10 mouse cellular contexts compared by ENCODE assay signal in genomic region chr4:148337890-148338880, GRCm38 (mm10). TPM values are rescaled to one million over a fixed set of nuclear protein-coding genes. Genes with fewer than 3 reads are reported as not detected.
A peak's percentile ranks its signal among the peaks of the same experiment; 100 is the strongest.
DNase-seq lines count a peak whose midpoint lies in the region; ATAC-seq and TF ChIP-seq lines count a peak whose summit lies in the region.
"Had no signal": no experiment of that assay in that cellular context is flagged by ENCODE, and none has a peak within 500 bp of the region (broad histone marks: within the 10 kb centered on the region; RNA-seq: fewer than 3 reads in every experiment).

No protein-coding gene starts in this region.

- no peaks in the 10 kb centered on the region for H3K36me3 ChIP-seq in hindbrain, embryonic 10.5 days
- no peaks in the 10 kb centered on the region for H3K36me3 ChIP-seq in hindbrain, embryonic 14.5 days (replicated peaks; ENCODE audit: control insufficient read depth, insufficient read depth)
- H3K36me3 ChIP-seq: limb, embryonic 12.5 days had no signal

- peak; percentile 40 for DNase-seq in hindbrain, embryonic 10.5 days (ENCODE audit: low spot score)
- DNase-seq in hindbrain, embryonic 14.5 days (ENCODE audit: low spot score), result no peak
- peak; percentile 51 for DNase-seq in right cerebral cortex, postnatal 14 days
- DNase-seq in right cerebral cortex, postnatal 36 days (ENCODE audit: low spot score in 2 of 2), result no peak
- no peak for DNase-seq in gastrocnemius, postnatal 14 days
- no peak for DNase-seq in urinary bladder, postnatal 36 days (ENCODE audit: low spot score in 2 of 2)
- no peak for DNase-seq in yolk sac, embryonic 10.5 days (ENCODE audit: low spot score)

- TF ChIP-seq CTCF in embryonic fibroblast, embryonic 13.5 days (IDR thresholded peaks at IDR 0.05; ENCODE audit: borderline replicate concordance, insufficient read depth, low read length), result peak; percentile 41; the same call in 1 of the 2 replicates

- no peak for TF ChIP-seq POLR2A in embryonic fibroblast, embryonic 13.5 days (IDR thresholded peaks at IDR 0.05; ENCODE audit: low read depth, low read length)

- H3K9ac ChIP-seq in hindbrain, embryonic 14.5 days, result no peak overlapping the region
- H3K9ac ChIP-seq: limb, embryonic 12.5 days had no signal

- no peak overlapping the region for H3K4me3 ChIP-seq in hindbrain, embryonic 10.5 days
- no peak overlapping the region for H3K4me3 ChIP-seq in hindbrain, embryonic 14.5 days (replicated peaks; ENCODE audit: low read length)
- H3K4me3 ChIP-seq in embryonic fibroblast, embryonic 13.5 days (ENCODE audit: insufficient read depth, low read length), result no peak overlapping the region
- H3K4me3 ChIP-seq: limb, embryonic 12.5 days had no signal

- H3K27me3 ChIP-seq in hindbrain, embryonic 10.5 days (ENCODE audit: insufficient read depth, poor library complexity, severe bottlenecking), result no peaks in the 10 kb centered on the region
- no peaks in the 10 kb centered on the region for H3K27me3 ChIP-seq in hindbrain, embryonic 14.5 days (ENCODE audit: control insufficient read depth, insufficient read depth, low read length)
- H3K27me3 ChIP-seq: limb, embryonic 12.5 days had no signal

- no peaks in the 10 kb centered on the region for H3K9me3 ChIP-seq in hindbrain, embryonic 10.5 days
- H3K9me3 ChIP-seq in hindbrain, embryonic 14.5 days (ENCODE audit: control insufficient read depth, low read length), result no peaks in the 10 kb centered on the region
- H3K9me3 ChIP-seq: limb, embryonic 12.5 days had no signal

- ATAC-seq in hindbrain, embryonic 14.5 days (ENCODE audit: low FRiP score), result no peak

- WGBS in hindbrain, embryonic 10.5 days, result 69% methylated on average over 13 of the region's 13 CpGs
- 58% methylated on average over 13 of the region's 13 CpGs for WGBS in hindbrain, embryonic 14.5 days

- H3K4me2 ChIP-seq in hindbrain, embryonic 14.5 days (replicated peaks), result no peak overlapping the region
- H3K4me2 ChIP-seq: limb, embryonic 12.5 days had no signal

- H3K27ac ChIP-seq in hindbrain, embryonic 10.5 days, result no peak overlapping the region
- H3K27ac ChIP-seq in hindbrain, embryonic 14.5 days, result no peak overlapping the region
- H3K27ac ChIP-seq in embryonic fibroblast, embryonic 13.5 days (ENCODE audit: insufficient read depth, low read length), result no peak overlapping the region
- H3K27ac ChIP-seq: limb, embryonic 12.5 days had no signal

- intact Hi-C loops in gastrocnemius, postnatal 14 days (cut with DNase I; ENCODE audit: low total_unique reads), result no loop called here

- peaks cover 7% of the 10 kb centered on the region; the same call in 1 of the 2 replicates for H3K4me1 ChIP-seq in hindbrain, embryonic 10.5 days (replicated peaks)
- 0 out of 2 replicates have a peak, but pooled peaks cover 3% of the 10 kb centered on the region for H3K4me1 ChIP-seq in hindbrain, embryonic 14.5 days (replicated peaks; ENCODE audit: control insufficient read depth, insufficient read depth, low read length)
- H3K4me1 ChIP-seq in embryonic fibroblast, embryonic 13.5 days (ENCODE audit: control insufficient read depth, insufficient read depth, low read length), result no peaks in the 10 kb centered on the region

RNA-seq across cellular contexts. Expression of gene Disp3, which starts 50.4 kb away (rescaled TPM):
- polyA plus RNA-seq in hindbrain, embryonic 10.5 days (2016; fragmentation: Nextera tagmentation; extraction: Ambion mirVana), result 3.7 and 10.7 TPM in 2 replicates
- 16.6 and 16.9 TPM in 2 replicates for polyA plus RNA-seq in hindbrain, embryonic 14.5 days (2014; fragmentation: Nextera tagmentation; extraction: Ambion mirVana)
- polyA plus RNA-seq in embryonic fibroblast, embryonic 13.5 days (2011; ENCODE audit: insufficient read length, low read depth, missing spikeins), result not detected in 2 replicates
- total RNA-seq in gastrocnemius, postnatal 14 days (2021), result under 1 TPM; 0.10 to 0.13 TPM
- total RNA-seq: heart, adult 18-20 months had no signal

Comparison
In these comparisons a context has a peak if more than half of its experiments do, and no peak if none do; other contexts are left out.
1. DNase-seq: peak in hindbrain, embryonic 10.5 days (single experiment) and right cerebral cortex, postnatal 14 days (single experiment); none in hindbrain, embryonic 14.5 days (single experiment), right cerebral cortex, postnatal 36 days (0 of 2), gastrocnemius, postnatal 14 days (single experiment), urinary bladder, postnatal 36 days (0 of 2) and yolk sac, embryonic 10.5 days (single experiment).